Mouse (Mus musculus) limb, embryonic 11.5 days (tissue): ENCODE measurements around the gene Lima1. TPM values are rescaled to one million over a fixed set of nuclear protein-coding genes. Genes with fewer than 3 reads are reported as not detected.

Source experiments
- ATAC-seq: fragments of 200-750 bp; cut with Nextera tagmentation; 2 replicates; pipeline ENCODE4 v1.8.0; 2017; ENCODE audit warnings: low read depth; ENCODE audit not compliant: insufficient number of reproducible peaks, low FRiP score, low TSS enrichment
- DNase-seq: peaks from one replicate; pipeline ENCODE4 v3.0.0-alpha.2; 2015; ENCODE audit warnings: low spot score
- H3K27ac ChIP-seq: fragments of 300-500 bp; sonication (generic); replicated peaks from 2 replicates; pipeline ENCODE4 v1.5.1; 2014; ENCODE audit warnings: low read depth, mild to moderate bottlenecking, low read length
- H3K27me3 ChIP-seq: fragments of 300-500 bp; sonication (generic); 2 replicates; pipeline ENCODE4 v1.6.1; 2014; ENCODE audit warnings: mild to moderate bottlenecking, low read length, mixed read lengths; ENCODE audit not compliant: control insufficient read depth, insufficient read depth
- H3K36me3 ChIP-seq: fragments of 300-500 bp; sonication (generic); 2 replicates; pipeline ENCODE4 v1.6.1; 2014; ENCODE audit warnings: mild to moderate bottlenecking, low read length, moderate library complexity, mixed read lengths; ENCODE audit not compliant: control insufficient read depth, insufficient read depth
- H3K4me1 ChIP-seq: fragments of 300-500 bp; sonication (generic); 2 replicates; pipeline ENCODE4 v1.6.1; 2014; ENCODE audit warnings: low read length, mixed read lengths; ENCODE audit not compliant: control insufficient read depth, insufficient read depth
- H3K4me2 ChIP-seq: fragments of 300-500 bp; sonication (generic); 2 replicates; pipeline ENCODE4 v1.6.1; 2014; ENCODE audit warnings: low read depth, mild to moderate bottlenecking, moderate library complexity; ENCODE audit not compliant: severe bottlenecking
- H3K4me3 ChIP-seq: fragments of 300-500 bp; sonication (generic); 2 replicates; pipeline ENCODE4 v1.5.1; 2014; ENCODE audit warnings: low read depth, low read length
- H3K9ac ChIP-seq: fragments of 300-500 bp; sonication (generic); 2 replicates; pipeline ENCODE4 v1.6.1; 2014; ENCODE audit warnings: mild to moderate bottlenecking, low read length
- H3K9me3 ChIP-seq: fragments of 300-500 bp; sonication (generic); 2 replicates; pipeline ENCODE4 v1.6.1; 2016; ENCODE audit warnings: low read length; ENCODE audit not compliant: control insufficient read depth
- WGBS: fragments of 180-500 bp; shearing (Covaris S2); extraction: QIAGEN DNeasy Blood & Tissue Kit; methylation state at CpG from one replicate; pipeline ENCODE4 v1.1.7; 2014; 5-methylcytosine and 5-hydroxymethylcytosine counted together
- polyA plus RNA-seq: library from polyadenylated mRNA; unstranded; fragments of >200 nt; fragmentation: Nextera tagmentation; extraction: Ambion mirVana; gene quantifications from 2 replicates; pipeline ENCODE4 v1.2.1, GENCODE M21; 2014

Lima1 gene
- polyA plus RNA-seq, 1 experiment from 2014 or later = 72.9 TPM

- no peaks in the 10 kb centered on the region for H3K27me3 ChIP-seq
- H3K9me3 ChIP-seq = no peaks in the 10 kb centered on the region
- H3K4me3 ChIP-seq = no peak overlapping the region
- no peaks in the 10 kb centered on the region for H3K36me3 ChIP-seq
- no peak overlapping the region for H3K9ac ChIP-seq
- peaks cover 3% of the 10 kb centered on the region; the same call in 1 of the 2 replicates for H3K4me1 ChIP-seq
- no peak for ATAC-seq
- no peak overlapping the region for H3K27ac ChIP-seq
- H3K4me2 ChIP-seq = no peak overlapping the region
- WGBS = 98% methylated on average over 1 of the region's 1 CpGs
- no peak for DNase-seq
Observed at GRCm38 (mm10) chr15:99768761-99769160, 106.5 kb downstream of the Lima1 start.

GRCm38 (mm10) chr15:99767467-99767866 is 107.8 kb downstream of the Lima1 start:
- H3K27me3 ChIP-seq = no peaks in the 10 kb centered on the region
- H3K4me1 ChIP-seq = peaks cover 3% of the 10 kb centered on the region; the same call in 1 of the 2 replicates
- H3K9me3 ChIP-seq = no peaks in the 10 kb centered on the region
- no peak overlapping the region for H3K4me3 ChIP-seq
- no peaks in the 10 kb centered on the region for H3K36me3 ChIP-seq
- H3K27ac ChIP-seq = no peak overlapping the region
- ATAC-seq = no peak
- WGBS = 88% methylated on average over 4 of the region's 4 CpGs
- DNase-seq = no peak
- no peak overlapping the region for H3K4me2 ChIP-seq
- H3K9ac ChIP-seq = no peak overlapping the region

- Histone ChIP-seq H3K4me1 (no peaks in the 10 kb centered on the region), H3K4me2 (no peak overlapping the region), H3K27ac (no peak overlapping the region), H3K9ac (no peak overlapping the region), H3K9me3 (no peaks in the 10 kb centered on the region), H3K36me3 (no peaks in the 10 kb centered on the region; the same call in 1 of the 2 replicates), H3K4me3 (no peak overlapping the region), H3K27me3 (no peaks in the 10 kb centered on the region)
- no peak for ATAC-seq
- no peak for DNase-seq
- 78% methylated on average over 3 of the region's 3 CpGs for WGBS
Observed at GRCm38 (mm10) chr15:99754204-99754603, 121.1 kb downstream of the Lima1 start.

GRCm38 (mm10) chr15:99740229-99740628 is 135.0 kb downstream of the Lima1 start:
- ATAC-seq (no peak), DNase-seq (no peak)
- Histone ChIP-seq H3K27ac (no peak overlapping the region), H3K4me3 (no peak overlapping the region), H3K4me2 (no peak overlapping the region), H3K27me3 (no peaks in the 10 kb centered on the region), H3K9ac (no peak overlapping the region), H3K4me1 (no peaks in the 10 kb centered on the region), H3K9me3 (no peaks in the 10 kb centered on the region), H3K36me3 (peaks cover 13% of the 10 kb centered on the region; the same call in 1 of the 2 replicates)
- 92% methylated on average over 4 of the region's 4 CpGs for WGBS

GRCm38 (mm10) chr15:99736675-99737074 is 138.6 kb downstream of the Lima1 start:
- WGBS = 93% methylated on average over 11 of the region's 11 CpGs
- H3K27me3 ChIP-seq = no peaks in the 10 kb centered on the region
- DNase-seq (no peak), ATAC-seq (no peak)
- H3K9me3 ChIP-seq = no peaks in the 10 kb centered on the region
- no peaks in the 10 kb centered on the region for H3K4me1 ChIP-seq
- no peak overlapping the region for H3K4me2 ChIP-seq
- no peak overlapping the region for H3K9ac ChIP-seq
- H3K27ac ChIP-seq = no peak overlapping the region
- no peak overlapping the region for H3K4me3 ChIP-seq
- H3K36me3 ChIP-seq = peaks cover 13% of the 10 kb centered on the region; the same call in 1 of the 2 replicates

GRCm38 (mm10) chr15:99735631-99736030 is 139.6 kb downstream of the Lima1 start:
- H3K27me3 ChIP-seq = no peaks in the 10 kb centered on the region
- no peak for DNase-seq
- H3K4me3 ChIP-seq = no peak overlapping the region
- H3K9ac ChIP-seq = no peak overlapping the region
- 95% methylated on average over 2 of the region's 2 CpGs for WGBS
- H3K27ac ChIP-seq = no peak overlapping the region
- H3K36me3 ChIP-seq = peaks cover 13% of the 10 kb centered on the region; the same call in 1 of the 2 replicates
- ATAC-seq = no peak
- H3K9me3 ChIP-seq = no peaks in the 10 kb centered on the region
- no peaks in the 10 kb centered on the region for H3K4me1 ChIP-seq
- H3K4me2 ChIP-seq = no peak overlapping the region

- Histone ChIP-seq H3K27me3 (no peaks in the 10 kb centered on the region), H3K4me1 (no peaks in the 10 kb centered on the region), H3K27ac (no peak overlapping the region), H3K36me3 (peaks cover 15% of the 10 kb centered on the region), H3K4me2 (no peak overlapping the region), H3K9me3 (peaks cover 3% of the 10 kb centered on the region; the same call in 1 of the 2 replicates), H3K4me3 (no peak overlapping the region), H3K9ac (no peak overlapping the region)
- DNase-seq (no peak), ATAC-seq (no peak)
- WGBS = 88% methylated on average over 5 of the region's 5 CpGs
Observed at GRCm38 (mm10) chr15:99733186-99733585, 142.1 kb downstream of the Lima1 start.

GRCm38 (mm10) chr15:99731678-99732077 is 143.6 kb downstream of the Lima1 start:
- peaks cover under 1% of the 10 kb centered on the region; the same call in 1 of the 2 replicates for H3K4me1 ChIP-seq
- no peak overlapping the region for H3K4me3 ChIP-seq
- H3K27ac ChIP-seq = no peak overlapping the region
- WGBS = 94% methylated on average over 3 of the region's 3 CpGs
- peaks cover 13% of the 10 kb centered on the region for H3K36me3 ChIP-seq
- no peak overlapping the region for H3K9ac ChIP-seq
- ATAC-seq = no peak
- DNase-seq = no peak
- H3K27me3 ChIP-seq = no peaks in the 10 kb centered on the region
- no peak overlapping the region for H3K4me2 ChIP-seq
- H3K9me3 ChIP-seq = peaks cover 3% of the 10 kb centered on the region; the same call in 1 of the 2 replicates

GRCm38 (mm10) chr15:99731167-99731566 is 144.1 kb downstream of the Lima1 start:
- Histone ChIP-seq H3K4me2 (no peak overlapping the region), H3K4me3 (no peak overlapping the region), H3K9ac (no peak overlapping the region), H3K27ac (no peak overlapping the region), H3K4me1 (peaks cover 3% of the 10 kb centered on the region; the same call in 1 of the 2 replicates), H3K9me3 (peaks cover 3% of the 10 kb centered on the region; the same call in 1 of the 2 replicates), H3K27me3 (no peaks in the 10 kb centered on the region), H3K36me3 (peaks cover 13% of the 10 kb centered on the region)
- ATAC-seq (no peak), DNase-seq (no peak)
- WGBS = 97% methylated on average over 2 of the region's 2 CpGs
